Mouse (Mus musculus) kidney, embryonic 16.5 days (tissue): ENCODE measurements around the gene Ap1m2. TPM values are rescaled to one million over a fixed set of nuclear protein-coding genes. Genes with fewer than 3 reads are reported as not detected.
"Not testable (repeated sequence)": the region's sequence is repeated elsewhere in the genome, so short reads cannot be mapped to it uniquely, and the experiment has no call there.

Source experiments
- ATAC-seq: fragments of 200-750 bp; cut with Nextera tagmentation; 2 replicates; pipeline ENCODE4 v1.8.0; 2017; ENCODE audit warnings: moderate TSS enrichment; ENCODE audit not compliant: low FRiP score, low TSS enrichment
- H3K27ac ChIP-seq: fragments of 300-500 bp; sonication (generic); 2 replicates; pipeline ENCODE4 v1.5.1; 2014; ENCODE audit warnings: low read length
- H3K27me3 ChIP-seq: fragments of 300-500 bp; sonication (generic); 2 replicates; pipeline ENCODE4 v1.6.1; 2014; ENCODE audit warnings: low read length, control low read depth, mixed read lengths; ENCODE audit not compliant: insufficient read depth
- H3K36me3 ChIP-seq: fragments of 300-500 bp; sonication (generic); 2 replicates; pipeline ENCODE4 v1.6.1; 2014; ENCODE audit warnings: low read length, control low read depth, mixed read lengths; ENCODE audit not compliant: insufficient read depth
- H3K4me1 ChIP-seq: fragments of 300-500 bp; sonication (generic); 2 replicates; pipeline ENCODE4 v1.6.1; 2014; ENCODE audit warnings: low read length, control low read depth, mixed read lengths; ENCODE audit not compliant: insufficient read depth
- H3K4me2 ChIP-seq: fragments of 300-500 bp; sonication (generic); replicated peaks from 2 replicates; pipeline ENCODE4 v1.6.1; 2014; ENCODE audit warnings: low read depth, low read length
- H3K4me3 ChIP-seq: fragments of 300-500 bp; sonication (generic); 2 replicates; pipeline ENCODE4 v1.5.1; 2014; ENCODE audit warnings: mild to moderate bottlenecking, low read length
- H3K9ac ChIP-seq: fragments of 300-500 bp; sonication (generic); replicated peaks from 2 replicates; pipeline ENCODE4 v1.6.1; 2014; ENCODE audit warnings: low read length
- H3K9me3 ChIP-seq: fragments of 300-500 bp; sonication (generic); 2 replicates; pipeline ENCODE4 v1.6.1; 2016; ENCODE audit warnings: low read length, control low read depth
- WGBS: fragments of 180-500 bp; shearing (Covaris S2); extraction: QIAGEN DNeasy Blood & Tissue Kit; methylation state at CpG from one replicate; pipeline ENCODE4 v1.1.7; 2014; 5-methylcytosine and 5-hydroxymethylcytosine counted together
- polyA plus RNA-seq: library from polyadenylated mRNA; unstranded; fragments of >200 nt; fragmentation: Nextera tagmentation; extraction: Ambion mirVana; gene quantifications from 2 replicates; pipeline ENCODE4 v1.2.1, GENCODE M21; 2015

The Ap1m2 gene
- polyA plus RNA-seq, 1 experiment from 2014 or later = 48.9 TPM

- Histone ChIP-seq H3K4me3 (no peak overlapping the region), H3K4me2 (no peak overlapping the region), H3K9ac (no peak overlapping the region), H3K27ac (no peak overlapping the region), H3K9me3 (no peaks in the 10 kb centered on the region), H3K27me3 (no peaks in the 10 kb centered on the region), H3K4me1 (peaks cover 22% of the 10 kb centered on the region), H3K36me3 (peaks cover 51% of the 10 kb centered on the region)
- ATAC-seq = no peak
- WGBS = 93% methylated on average over 16 of the region's 16 CpGs
Observed at GRCm38 (mm10) chr9:21268305-21268704, 43.8 kb downstream of the Ap1m2 start.

- ATAC-seq = no peak
- peaks cover 22% of the 10 kb centered on the region for H3K4me1 ChIP-seq
- H3K9ac ChIP-seq = 0 out of 2 replicates have a peak overlapping the region, but pooled peaks have one; percentile 2
- H3K9me3 ChIP-seq = no peaks in the 10 kb centered on the region
- H3K4me2 ChIP-seq = no peak overlapping the region; the same call in 1 of the 2 replicates
- H3K36me3 ChIP-seq = peaks cover 38% of the 10 kb centered on the region
- WGBS = 87% methylated on average over 5 of the region's 5 CpGs
- H3K27me3 ChIP-seq = no peaks in the 10 kb centered on the region
- no peak overlapping the region for H3K27ac ChIP-seq
- peak overlapping the region; percentile 62; the same call in 1 of the 2 replicates for H3K4me3 ChIP-seq
Observed at GRCm38 (mm10) chr9:21266889-21267288, 45.2 kb downstream of the Ap1m2 start.

- peak overlapping the region; percentile 37; the same call in 1 of the 2 replicates for H3K27ac ChIP-seq
- 4% methylated on average over 11 of the region's 11 CpGs for WGBS
- H3K36me3 ChIP-seq = peaks cover 26% of the 10 kb centered on the region
- no peaks in the 10 kb centered on the region for H3K27me3 ChIP-seq
- peak overlapping the region; percentile 75 for H3K9ac ChIP-seq
- H3K9me3 ChIP-seq = no peaks in the 10 kb centered on the region
- peak overlapping the region; percentile 88 for H3K4me2 ChIP-seq
- peaks cover 22% of the 10 kb centered on the region for H3K4me1 ChIP-seq
- H3K4me3 ChIP-seq = peak overlapping the region; percentile 62
- ATAC-seq = peak; percentile 40
Observed at GRCm38 (mm10) chr9:21265611-21266010, 46.5 kb downstream of the Ap1m2 start.

GRCm38 (mm10) chr9:21265000-21265561 is 47.1 kb downstream of the Ap1m2 start, which contains the start of gene Atg4d:
Gene Atg4d (plus strand): TSS chr9:21265293.
- Histone ChIP-seq H3K4me2 (peak within 1 kb of the TSS; percentile 88), H3K4me1 (peaks cover 22% of the 10 kb centered on the region), H3K27ac (peak within 1 kb of the TSS; percentile 66), H3K4me3 (peak within 1 kb of the TSS; percentile 62), H3K9ac (peak within 1 kb of the TSS; percentile 75), H3K36me3 (peaks cover 21% of the 10 kb centered on the region), H3K27me3 (no peaks in the 10 kb centered on the region), H3K9me3 (no peaks in the 10 kb centered on the region)
- peak; percentile 98 for ATAC-seq
- 0% methylated on average over 49 of the region's 49 CpGs for WGBS

GRCm38 (mm10) chr9:21264272-21264999 is 47.7 kb downstream of the Ap1m2 start:
- H3K4me2 ChIP-seq = peak overlapping the region; percentile 71
- H3K4me1 ChIP-seq = peaks cover 22% of the 10 kb centered on the region
- H3K36me3 ChIP-seq = peaks cover 18% of the 10 kb centered on the region
- no peaks in the 10 kb centered on the region for H3K27me3 ChIP-seq
- peak overlapping the region; percentile 62 for H3K4me3 ChIP-seq
- WGBS = 14% methylated on average over 17 of the region's 17 CpGs
- H3K9ac ChIP-seq = peak overlapping the region; percentile 53
- peak overlapping the region; percentile 66 for H3K27ac ChIP-seq
- H3K9me3 ChIP-seq = no peaks in the 10 kb centered on the region
- ATAC-seq = peak; percentile 33

GRCm38 (mm10) chr9:21261831-21262230 is 50.3 kb downstream of the Ap1m2 start:
- no peaks in the 10 kb centered on the region for H3K9me3 ChIP-seq
- WGBS = 55% methylated on average over 2 of the region's 2 CpGs
- no peak overlapping the region for H3K4me3 ChIP-seq
- no peak overlapping the region for H3K27ac ChIP-seq
- peaks cover 2% of the 10 kb centered on the region; the same call in 1 of the 2 replicates for H3K36me3 ChIP-seq
- no peak overlapping the region for H3K4me2 ChIP-seq
- H3K4me1 ChIP-seq = peaks cover 19% of the 10 kb centered on the region
- H3K27me3 ChIP-seq = no peaks in the 10 kb centered on the region
- no peak overlapping the region for H3K9ac ChIP-seq
- ATAC-seq = no peak

GRCm38 (mm10) chr9:21260491-21261040 is 51.6 kb downstream of the Ap1m2 start:
- WGBS = 82% methylated on average over 6 of the region's 6 CpGs
- H3K9me3 ChIP-seq = no peaks in the 10 kb centered on the region
- ATAC-seq = no peak

GRCm38 (mm10) chr9:21256349-21256748 is 55.8 kb downstream of the Ap1m2 start:
- H3K4me1 ChIP-seq, H3K4me2 ChIP-seq, H3K9me3 ChIP-seq, H3K36me3 ChIP-seq, H3K4me3 ChIP-seq, H3K9ac ChIP-seq, H3K27me3 ChIP-seq, H3K27ac ChIP-seq, ATAC-seq: not testable (repeated sequence)
- WGBS = 84% methylated on average over 4 of the region's 4 CpGs

More at GRCm38 (mm10) chr9:21260491-21261040, 51.6 kb downstream of the Ap1m2 start:
- no peaks in the 10 kb centered on the region for H3K27me3 ChIP-seq
- H3K36me3 ChIP-seq = no peaks in the 10 kb centered on the region
- H3K27ac ChIP-seq = no peak overlapping the region
- no peak overlapping the region for H3K4me3 ChIP-seq
- peaks cover 7% of the 10 kb centered on the region for H3K4me1 ChIP-seq
- H3K9ac ChIP-seq = no peak overlapping the region
- H3K4me2 ChIP-seq = no peak overlapping the region

- H3K4me1 ChIP-seq = peaks cover 4% of the 10 kb centered on the region; the same call in 1 of the 2 replicates
- no peak overlapping the region for H3K27ac ChIP-seq
- no peaks in the 10 kb centered on the region for H3K36me3 ChIP-seq
- no peak overlapping the region for H3K4me2 ChIP-seq
- H3K4me3 ChIP-seq = no peak overlapping the region
- ATAC-seq = no peak
- no peak overlapping the region for H3K9ac ChIP-seq
- peaks cover 18% of the 10 kb centered on the region for H3K27me3 ChIP-seq
- no peaks in the 10 kb centered on the region for H3K9me3 ChIP-seq
Observed at GRCm38 (mm10) chr9:21254690-21255089, 57.4 kb downstream of the Ap1m2 start.
